Mouse (Mus musculus): Measurements from ENCODE around the gene Evc. TPM values are rescaled to one million over a fixed set of nuclear protein-coding genes. Genes with fewer than 3 reads are reported as not detected.

Gene Evc
- total and polyA plus RNA-seq, 3 experiments: 0.17 to 0.91 (median 0.73) TPM

GRCm38 (mm10) chr5:37257243-37257642 is 79.5 kb downstream of the Evc start:
- H3K4me2 ChIP-seq (ENCODE audit: insufficient read depth, low read depth, poor library complexity, severe bottlenecking): no peak overlapping the region
- no peaks in the 10 kb centered on the region for H3K9me3 ChIP-seq (replicated peaks; ENCODE audit: low read length)
- no peak overlapping the region for H3K4me3 ChIP-seq (replicated peaks in 1 of 3; ENCODE audit: low read depth in 2 of 3, low read length in 2 of 3, poor library complexity in 1 of 3)
- no peak overlapping the region for H3K27ac ChIP-seq (ENCODE audit: insufficient read depth, low read depth)
- H3K4me1 ChIP-seq (ENCODE audit: control insufficient read depth in 1 of 2, insufficient read depth in 2 of 2): peaks cover 13 to 52% of the 10 kb centered on the region in 2 experiments
- no peaks in the 10 kb centered on the region for H3K27me3 ChIP-seq (replicated peaks)
- in situ Hi-C loops (cut with MboI; ENCODE audit: low pct_ligation_motif_present, low pct_unique_long_range_greater_than_20kb, low sequenced_read_pairs) (no loop called here), dilution Hi-C loops (cut with MboI; ENCODE audit: extremely low pct_ligation_motif_present, extremely low pct_unique_long_range_greater_than_20kb, low sequenced_read_pairs) (no loop called here)
- DNase-seq (ENCODE audit: extremely low read depth): peak; percentile 43
- no peak overlapping the region for H3K9ac ChIP-seq (ENCODE audit: insufficient read depth, low read depth)
- no peaks in the 10 kb centered on the region for H3K79me2 ChIP-seq (replicated peaks; ENCODE audit: control insufficient read depth, extremely low read depth, insufficient read depth, poor library complexity, severe bottlenecking)
- TF ChIP-seq ZNF384 (IDR thresholded peaks at IDR 0.05; ENCODE audit: low read depth, low read length): no peak
- TF ChIP-seq MXI1 (IDR thresholded peaks at IDR 0.05; ENCODE audit: low read depth, low read length): peak; percentile 96
- TF ChIP-seq MAX (IDR thresholded peaks at IDR 0.05; ENCODE audit: low read length): peak; percentile 77
- TF ChIP-seq SIN3A (IDR thresholded peaks at IDR 0.05; ENCODE audit: low read length): peak; percentile 73
- H3K36me3 ChIP-seq (replicated peaks in 1 of 2; ENCODE audit: control insufficient read depth in 1 of 2, insufficient read depth in 1 of 2, low read length in 1 of 2): peaks cover 0 to 10% of the 10 kb centered on the region in 2 experiments

GRCm38 (mm10) chr5:37256823-37257222 is 79.9 kb downstream of the Evc start:
- in situ Hi-C loops (cut with MboI; ENCODE audit: low pct_ligation_motif_present, low pct_unique_long_range_greater_than_20kb, low sequenced_read_pairs): no loop called here
- no peak overlapping the region for H3K4me3 ChIP-seq (replicated peaks in 1 of 3; ENCODE audit: low read depth in 2 of 3, low read length in 2 of 3, poor library complexity in 1 of 3)
- H3K4me1 ChIP-seq (ENCODE audit: control insufficient read depth in 1 of 2, insufficient read depth in 2 of 2): peaks cover 15 to 49% of the 10 kb centered on the region in 2 experiments
- H3K4me2 ChIP-seq (ENCODE audit: insufficient read depth, low read depth, poor library complexity, severe bottlenecking): no peak overlapping the region
- no peak for DNase-seq (ENCODE audit: extremely low read depth)
- H3K27ac ChIP-seq (ENCODE audit: insufficient read depth, low read depth): no peak overlapping the region
- peaks cover 0 to 13% of the 10 kb centered on the region in 2 experiments for H3K36me3 ChIP-seq (replicated peaks in 1 of 2; ENCODE audit: control insufficient read depth in 1 of 2, insufficient read depth in 1 of 2, low read length in 1 of 2)
- no peaks in the 10 kb centered on the region for H3K27me3 ChIP-seq (replicated peaks)
- no peaks in the 10 kb centered on the region for H3K79me2 ChIP-seq (replicated peaks; ENCODE audit: control insufficient read depth, extremely low read depth, insufficient read depth, poor library complexity, severe bottlenecking)
- TF ChIP-seq KAT2A (IDR thresholded peaks at IDR 0.05; ENCODE audit: insufficient replicate concordance, low read length) (no peak), TBP (conservative IDR thresholded peaks at IDR 0.05; ENCODE audit: low read depth, low read length) (no peak), ELF1 (IDR thresholded peaks at IDR 0.05; ENCODE audit: low read depth, low read length) (no peak), SMC3 (IDR thresholded peaks at IDR 0.05; ENCODE audit: low read depth, low read length) (no peak), MEF2A (IDR thresholded peaks at IDR 0.05; ENCODE audit: borderline replicate concordance, low read depth, low read length) (no peak), USF1 (IDR thresholded peaks at IDR 0.05; ENCODE audit: low read depth, low read length) (no peak), CTCF (conservative IDR thresholded peaks at IDR 0.05 in 1 of 2, IDR thresholded peaks at IDR 0.05 in 1 of 2; ENCODE audit: low read depth in 2 of 2, low read length in 2 of 2) (no peak), JUND (conservative IDR thresholded peaks at IDR 0.05; ENCODE audit: low read depth, low read length) (no peak), MAZ (IDR thresholded peaks at IDR 0.05; ENCODE audit: low read depth, low read length) (no peak), HCFC1 (IDR thresholded peaks at IDR 0.05; ENCODE audit: low read depth, low read length) (no peak), MAX (IDR thresholded peaks at IDR 0.05; ENCODE audit: low read length) (no peak), MAFK (IDR thresholded peaks at IDR 0.05; ENCODE audit: insufficient replicate concordance, low read length) (no peak), MXI1 (IDR thresholded peaks at IDR 0.05; ENCODE audit: low read depth, low read length) (no peak)
- dilution Hi-C loops (cut with MboI; ENCODE audit: extremely low pct_ligation_motif_present, extremely low pct_unique_long_range_greater_than_20kb, low sequenced_read_pairs): no loop called here
- H3K9ac ChIP-seq (ENCODE audit: insufficient read depth, low read depth): no peak overlapping the region
- no peaks in the 10 kb centered on the region for H3K9me3 ChIP-seq (replicated peaks; ENCODE audit: low read length)
